Mouse (Mus musculus): ENCODE measurements around the gene Aldh1a1. TPM values are rescaled to one million over a fixed set of nuclear protein-coding genes. Genes with fewer than 3 reads are reported as not detected.
"Not testable (repeated sequence)": the region's sequence is repeated elsewhere in the genome, so short reads cannot be mapped to it uniquely, and the experiment has no call there.

Gene Aldh1a1
- polyA plus RNA-seq, 1 experiment from 2014 or later: 0.28 TPM

DNA sequence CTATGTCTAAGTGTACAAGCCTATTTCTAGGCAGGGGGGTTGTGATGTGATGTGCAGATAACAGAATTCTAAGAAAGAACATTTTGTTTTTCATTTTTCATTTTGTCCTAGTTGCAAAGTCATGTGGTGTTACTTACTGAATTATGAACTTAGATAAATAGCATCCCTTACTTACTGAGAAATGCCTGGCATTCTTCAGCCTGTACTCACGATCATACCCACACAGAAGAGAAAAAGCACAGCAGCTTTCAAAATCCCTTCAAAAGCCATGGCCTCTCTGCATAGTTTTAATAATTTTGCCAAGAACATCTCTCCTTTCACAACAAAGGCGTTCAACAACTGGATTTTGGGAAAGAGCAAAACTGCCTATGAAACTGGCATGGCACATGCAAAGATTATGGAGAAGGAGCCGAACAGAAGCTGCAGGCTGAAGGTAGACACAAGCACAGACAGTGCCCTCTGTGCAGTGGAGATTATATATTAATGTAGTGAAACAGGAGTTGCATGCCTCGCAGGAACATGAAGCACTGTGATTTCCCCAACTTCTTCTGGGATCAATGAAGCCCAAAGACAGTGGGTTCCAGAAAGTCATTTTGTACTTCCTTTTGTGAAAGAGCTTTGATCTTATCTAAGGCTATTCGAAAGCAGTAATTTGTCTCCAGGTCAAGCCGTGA lies 21.3 kb downstream of the Aldh1a1 start:
- no peak for ATAC-seq (ENCODE audit: low FRiP score, low read depth)
- Histone ChIP-seq H3K9me3 (no peaks in the 10 kb centered on the region), H3K27me3 (no peaks in the 10 kb centered on the region), H3K36me3 (no peaks in the 10 kb centered on the region), H3K27ac (replicated peaks) (no peak overlapping the region), H3K4me1 (no peaks in the 10 kb centered on the region), H3K4me3 (no peak overlapping the region), H3K4me2 (replicated peaks) (no peak overlapping the region), H3K9ac (replicated peaks) (no peak overlapping the region)
- 73% methylated on average over 6 of the region's 6 CpGs for WGBS

DNA sequence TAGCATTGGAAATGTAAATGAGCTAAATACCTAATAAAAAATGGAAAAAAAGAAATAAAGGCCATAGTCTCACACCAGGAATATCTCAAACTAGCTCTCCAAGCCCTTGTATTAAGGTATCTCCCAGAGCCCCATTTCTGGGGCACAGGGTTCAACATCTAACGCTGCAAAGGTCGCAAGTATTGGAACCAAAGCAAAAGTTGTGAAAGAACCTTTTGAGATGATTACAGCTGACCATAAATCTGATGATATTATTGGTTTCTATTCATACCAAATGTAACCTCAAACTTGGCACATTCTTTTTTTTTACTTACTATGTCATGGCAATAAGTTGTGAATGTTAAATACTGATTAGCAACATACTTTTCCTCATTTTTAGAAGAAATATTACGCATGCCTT lies 24.0 kb downstream of the Aldh1a1 start:
- no peak for ATAC-seq (ENCODE audit: low FRiP score, low read depth)
- H3K27me3 ChIP-seq: no peaks in the 10 kb centered on the region
- WGBS: 92% methylated on average over 3 of the region's 3 CpGs
- H3K9me3 ChIP-seq: no peaks in the 10 kb centered on the region
- H3K4me2 ChIP-seq (replicated peaks): no peak overlapping the region
- no peak overlapping the region for H3K9ac ChIP-seq (replicated peaks)
- H3K36me3 ChIP-seq: no peaks in the 10 kb centered on the region
- no peak overlapping the region for H3K4me3 ChIP-seq
- H3K27ac ChIP-seq (replicated peaks): no peak overlapping the region
- H3K4me1 ChIP-seq: no peaks in the 10 kb centered on the region

DNA sequence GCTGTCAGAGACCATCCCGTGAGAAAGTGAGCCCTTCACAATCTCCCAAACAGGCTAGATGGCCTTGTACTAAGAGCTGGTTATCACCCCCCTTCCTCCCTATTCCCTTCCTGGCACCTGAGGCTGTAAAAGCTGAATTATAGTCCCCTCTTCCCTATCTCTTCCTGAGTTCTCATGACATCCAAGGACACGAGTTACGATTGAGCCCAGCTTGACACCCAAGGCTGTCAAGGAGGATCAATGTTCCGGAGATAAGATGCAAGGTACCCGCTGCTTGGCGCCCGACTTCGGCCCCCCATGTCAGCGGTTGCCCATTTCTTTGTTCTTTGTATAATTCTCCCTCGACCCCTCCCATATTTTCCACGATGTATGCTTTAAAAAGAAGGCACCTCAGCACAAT lies 36.6 kb downstream of the Aldh1a1 start:
- not testable (repeated sequence) for H3K4me3 ChIP-seq; H3K4me2 ChIP-seq (replicated peaks); H3K9me3 ChIP-seq; H3K27ac ChIP-seq (replicated peaks); H3K9ac ChIP-seq (replicated peaks); ATAC-seq (ENCODE audit: low FRiP score, low read depth); H3K4me1 ChIP-seq; H3K36me3 ChIP-seq; H3K27me3 ChIP-seq
- WGBS: 91% methylated on average over 11 of the region's 11 CpGs

DNA sequence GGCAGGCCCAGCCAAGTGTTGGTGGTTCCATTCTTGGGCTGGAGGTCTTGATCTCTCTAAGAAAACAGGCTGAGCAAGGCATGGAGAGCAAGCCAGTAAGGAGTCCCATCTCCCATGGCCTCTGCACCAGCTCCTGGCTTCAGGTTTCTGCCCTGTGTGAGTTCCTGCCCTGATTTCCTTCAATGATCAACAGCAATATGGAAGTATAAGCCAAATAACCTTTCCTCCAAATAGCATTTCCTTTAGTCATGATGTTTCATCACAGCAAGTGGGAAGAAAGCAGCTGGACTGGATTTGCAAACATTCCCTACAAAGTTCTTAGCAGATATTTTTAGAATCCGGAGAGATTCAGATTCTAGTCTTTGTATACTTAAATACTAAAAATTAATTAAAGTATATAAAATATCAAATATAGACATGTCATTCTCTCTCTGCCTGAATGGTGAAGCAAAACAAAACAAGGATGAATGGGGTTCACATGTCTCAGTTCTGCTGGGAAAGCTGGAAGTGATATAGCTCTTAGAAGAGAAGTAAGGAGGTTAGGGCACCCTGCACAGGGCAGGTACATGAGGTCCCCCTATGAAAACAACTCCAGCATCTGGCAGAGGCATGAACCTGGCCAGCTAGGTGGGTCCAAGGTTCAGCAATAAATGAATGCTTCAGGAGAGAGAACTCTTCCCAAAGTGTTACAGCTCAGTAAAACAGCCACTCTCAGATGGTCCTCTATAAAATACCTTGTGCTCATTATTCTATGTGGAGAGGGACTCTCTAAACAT lies 37.6 kb downstream of the Aldh1a1 start:
- H3K4me3 ChIP-seq: no peak overlapping the region
- no peaks in the 10 kb centered on the region for H3K9me3 ChIP-seq
- no peak for ATAC-seq (ENCODE audit: low FRiP score, low read depth)
- no peaks in the 10 kb centered on the region for H3K4me1 ChIP-seq
- H3K4me2 ChIP-seq (replicated peaks): no peak overlapping the region
- no peak overlapping the region for H3K27ac ChIP-seq (replicated peaks)
- no peaks in the 10 kb centered on the region for H3K36me3 ChIP-seq
- H3K9ac ChIP-seq (replicated peaks): no peak overlapping the region
- WGBS: 90% methylated on average over 1 of the region's 1 CpGs
- no peaks in the 10 kb centered on the region for H3K27me3 ChIP-seq

DNA sequence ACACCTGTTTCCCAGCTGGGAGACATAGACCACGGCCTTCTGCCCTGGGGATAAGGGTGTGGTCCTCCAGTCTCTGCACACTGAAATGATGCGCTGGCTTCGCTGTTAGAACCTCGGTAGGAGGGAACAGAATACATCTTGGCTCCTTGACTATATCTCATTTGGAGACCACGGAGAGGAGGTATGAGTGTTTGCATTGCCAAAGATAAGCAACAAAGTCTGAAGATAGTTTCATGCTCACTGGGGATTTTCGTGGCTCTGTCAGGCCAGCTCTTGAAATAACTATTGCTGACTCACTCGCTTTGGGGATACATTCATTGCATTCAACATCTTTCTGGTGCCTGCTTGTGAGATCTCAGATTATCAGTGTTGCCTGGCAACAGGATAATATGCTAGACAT lies 44.0 kb downstream of the Aldh1a1 start:
- no peaks in the 10 kb centered on the region for H3K9me3 ChIP-seq
- H3K4me1 ChIP-seq: no peaks in the 10 kb centered on the region
- no peaks in the 10 kb centered on the region for H3K36me3 ChIP-seq
- WGBS: 80% methylated on average over 7 of the region's 7 CpGs
- no peak overlapping the region for H3K27ac ChIP-seq (replicated peaks)
- ATAC-seq (ENCODE audit: low FRiP score, low read depth): no peak
- H3K9ac ChIP-seq (replicated peaks): no peak overlapping the region
- H3K4me2 ChIP-seq (replicated peaks): no peak overlapping the region
- no peaks in the 10 kb centered on the region for H3K27me3 ChIP-seq
- no peak overlapping the region for H3K4me3 ChIP-seq

DNA sequence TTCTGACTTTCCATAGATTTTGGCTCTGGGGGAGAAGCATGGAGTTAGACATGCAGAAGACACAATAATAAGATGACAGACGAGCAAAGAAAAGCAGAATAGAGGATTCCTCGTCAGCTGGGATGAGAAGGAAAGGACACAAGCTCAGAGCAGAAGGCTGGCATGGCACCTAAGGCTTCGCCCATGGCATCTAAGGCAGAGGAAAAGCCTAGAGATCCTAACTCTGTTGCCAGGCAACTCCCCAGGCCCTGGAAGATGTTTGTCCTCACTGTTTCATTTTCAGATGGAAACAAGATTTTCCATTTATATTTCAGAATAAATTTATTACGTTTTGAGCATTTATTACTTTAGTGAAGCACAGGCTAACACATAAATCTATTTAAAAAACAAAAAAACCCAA lies 48.5 kb downstream of the Aldh1a1 start:
- H3K27me3 ChIP-seq: no peaks in the 10 kb centered on the region
- no peaks in the 10 kb centered on the region for H3K4me1 ChIP-seq
- WGBS: 67% methylated on average over 4 of the region's 4 CpGs
- H3K36me3 ChIP-seq: no peaks in the 10 kb centered on the region
- no peak overlapping the region for H3K27ac ChIP-seq (replicated peaks)
- H3K9ac ChIP-seq (replicated peaks): no peak overlapping the region
- no peak overlapping the region for H3K4me2 ChIP-seq (replicated peaks)
- no peaks in the 10 kb centered on the region for H3K9me3 ChIP-seq
- no peak overlapping the region for H3K4me3 ChIP-seq
- no peak for ATAC-seq (ENCODE audit: low FRiP score, low read depth)

DNA sequence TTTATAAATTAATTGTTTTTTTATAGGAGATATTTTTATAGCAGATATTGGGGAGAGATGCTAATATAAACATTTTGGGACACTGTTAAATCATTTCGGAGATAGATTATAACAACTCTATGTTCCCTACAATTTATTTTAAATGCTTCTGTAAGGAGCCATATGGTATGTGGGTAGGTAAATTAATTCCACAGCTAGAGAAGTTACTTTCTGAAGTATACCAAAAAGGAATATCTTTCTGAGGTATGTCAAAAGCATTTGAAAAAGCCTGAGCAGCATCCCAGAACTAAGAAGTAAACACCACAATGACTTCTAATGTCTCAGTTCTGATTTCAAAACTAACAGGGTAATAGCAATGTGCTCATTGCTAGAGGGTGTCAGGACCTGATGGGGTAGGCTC lies 49.4 kb downstream of the Aldh1a1 start:
- H3K9ac ChIP-seq (replicated peaks): no peak overlapping the region
- no peaks in the 10 kb centered on the region for H3K4me1 ChIP-seq
- no peak overlapping the region for H3K4me2 ChIP-seq (replicated peaks)
- H3K4me3 ChIP-seq: no peak overlapping the region
- H3K36me3 ChIP-seq: no peaks in the 10 kb centered on the region
- no peak for ATAC-seq (ENCODE audit: low FRiP score, low read depth)
- no peak overlapping the region for H3K27ac ChIP-seq (replicated peaks)
- no peaks in the 10 kb centered on the region for H3K9me3 ChIP-seq
- WGBS: 94% methylated on average over 1 of the region's 1 CpGs
- H3K27me3 ChIP-seq: no peaks in the 10 kb centered on the region

DNA sequence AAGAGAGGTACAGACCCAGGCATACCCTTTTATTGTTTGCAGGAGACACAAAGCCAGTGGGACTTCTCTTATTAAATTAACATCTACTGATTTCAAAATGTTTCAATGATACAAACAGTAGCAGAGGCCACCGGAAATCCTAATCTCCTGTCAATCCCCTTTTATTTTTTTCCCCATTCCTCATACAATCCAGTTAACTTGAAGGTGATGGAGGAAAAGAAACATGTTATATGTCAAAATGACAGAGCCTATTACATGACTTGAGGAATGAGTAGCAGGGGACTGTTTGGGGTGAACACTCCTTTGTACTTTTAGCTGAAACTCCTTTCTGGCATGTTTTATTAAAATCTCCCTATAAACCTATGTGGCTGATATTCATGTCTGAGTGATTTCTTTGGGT lies 51.3 kb downstream of the Aldh1a1 start:
- Histone ChIP-seq H3K4me2 (replicated peaks) (no peak overlapping the region), H3K27me3 (no peaks in the 10 kb centered on the region), H3K4me3 (no peak overlapping the region), H3K4me1 (no peaks in the 10 kb centered on the region), H3K27ac (replicated peaks) (no peak overlapping the region), H3K9ac (replicated peaks) (no peak overlapping the region), H3K9me3 (no peaks in the 10 kb centered on the region), H3K36me3 (no peaks in the 10 kb centered on the region)
- ATAC-seq (ENCODE audit: low FRiP score, low read depth): no peak
- 41% methylated on average over 1 of the region's 1 CpGs for WGBS

DNA sequence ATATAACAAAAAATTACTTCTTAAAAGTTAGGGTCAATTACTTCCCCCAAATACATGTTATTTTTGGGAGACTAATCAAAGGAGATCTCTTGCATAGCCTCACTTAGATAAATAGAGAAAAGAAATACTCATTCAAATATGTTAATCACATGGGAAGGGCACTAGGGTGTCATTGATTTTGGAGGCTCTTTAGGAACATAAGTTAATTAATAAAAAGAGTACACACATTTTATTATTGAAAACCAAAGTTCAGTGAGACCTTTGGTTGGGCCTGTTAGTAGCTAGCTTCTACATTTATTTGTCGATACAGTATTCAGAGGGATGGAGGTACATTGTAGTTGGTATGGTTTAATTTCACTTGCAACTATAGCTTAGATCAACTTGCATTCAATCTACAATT lies 52.4 kb downstream of the Aldh1a1 start:
- Histone ChIP-seq H3K4me2 (replicated peaks) (no peak overlapping the region), H3K9ac (replicated peaks) (no peak overlapping the region), H3K27me3 (no peaks in the 10 kb centered on the region), H3K9me3 (no peaks in the 10 kb centered on the region), H3K4me3 (no peak overlapping the region), H3K36me3 (no peaks in the 10 kb centered on the region), H3K4me1 (no peaks in the 10 kb centered on the region), H3K27ac (replicated peaks) (no peak overlapping the region)
- 95% methylated on average over 1 of the region's 1 CpGs for WGBS
- no peak for ATAC-seq (ENCODE audit: low FRiP score, low read depth)

DNA sequence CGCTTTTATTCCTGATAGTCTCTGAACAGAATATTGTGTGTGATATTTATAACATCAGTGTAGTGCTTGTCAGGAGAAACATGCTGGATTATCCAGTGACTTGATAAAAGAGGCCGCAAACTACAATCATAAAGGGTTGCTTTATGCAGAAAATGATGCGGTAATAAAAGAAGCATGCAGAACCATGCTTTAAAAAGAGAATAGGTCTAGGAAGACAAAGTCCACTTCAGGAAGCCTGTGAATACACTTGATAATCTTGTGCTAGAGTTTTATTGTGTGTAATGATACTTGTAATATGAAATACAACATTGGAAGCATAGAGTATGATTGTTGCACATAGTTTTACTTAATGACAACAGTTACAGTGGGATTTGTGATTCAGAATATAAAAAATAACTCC lies 54.5 kb downstream of the Aldh1a1 start:
- no peak overlapping the region for H3K4me2 ChIP-seq (replicated peaks)
- no peak overlapping the region for H3K27ac ChIP-seq (replicated peaks)
- H3K9me3 ChIP-seq: no peaks in the 10 kb centered on the region
- no peaks in the 10 kb centered on the region for H3K4me1 ChIP-seq
- H3K9ac ChIP-seq (replicated peaks): no peak overlapping the region
- H3K27me3 ChIP-seq: no peaks in the 10 kb centered on the region
- WGBS: 92% methylated on average over 3 of the region's 3 CpGs
- no peak overlapping the region for H3K4me3 ChIP-seq
- ATAC-seq (ENCODE audit: low FRiP score, low read depth): no peak
- H3K36me3 ChIP-seq: no peaks in the 10 kb centered on the region

DNA sequence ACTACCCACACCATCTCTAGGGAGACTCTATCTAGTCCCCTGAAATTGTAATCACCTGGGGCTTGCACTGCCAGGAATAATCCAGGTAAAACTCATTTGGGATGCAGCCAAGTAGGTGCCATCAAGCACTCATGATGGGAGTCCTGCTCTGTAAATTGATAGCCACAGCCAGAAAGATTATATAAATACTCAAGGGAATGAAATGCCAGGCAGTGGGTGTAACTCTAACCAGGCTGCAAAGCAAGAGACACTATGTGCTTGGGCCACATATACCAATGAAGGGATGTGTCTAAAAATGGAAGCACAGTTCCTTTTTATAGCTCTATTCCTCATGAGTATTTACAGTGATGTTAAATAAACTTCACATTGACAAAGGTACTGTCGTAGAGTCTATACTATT lies 56.9 kb downstream of the Aldh1a1 start:
- 96% methylated on average over 1 of the region's 1 CpGs for WGBS
- ATAC-seq (ENCODE audit: low FRiP score, low read depth): no peak
- no peak overlapping the region for H3K4me2 ChIP-seq (replicated peaks)
- H3K27me3 ChIP-seq: no peaks in the 10 kb centered on the region
- H3K9me3 ChIP-seq: no peaks in the 10 kb centered on the region
- no peak overlapping the region for H3K4me3 ChIP-seq
- H3K36me3 ChIP-seq: no peaks in the 10 kb centered on the region
- no peaks in the 10 kb centered on the region for H3K4me1 ChIP-seq
- no peak overlapping the region for H3K27ac ChIP-seq (replicated peaks)
- H3K9ac ChIP-seq (replicated peaks): no peak overlapping the region

DNA sequence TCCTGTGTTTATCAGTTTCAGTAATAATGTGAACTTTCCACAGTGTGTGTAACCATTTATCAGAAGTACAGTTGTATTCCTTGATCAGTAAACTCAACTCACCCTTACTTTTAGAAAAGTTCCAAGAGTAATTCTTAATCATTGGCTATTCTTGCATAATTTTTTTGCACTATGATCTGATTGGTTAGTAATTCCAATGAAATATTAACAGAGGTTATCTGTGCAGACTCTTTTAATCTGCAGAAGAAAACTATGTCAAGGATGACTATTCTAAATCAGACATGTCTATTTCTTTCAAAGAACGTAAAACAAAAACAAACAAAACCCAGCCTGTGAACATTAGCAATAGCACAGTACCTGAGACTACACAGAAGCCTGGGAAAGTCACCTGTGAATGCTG lies 62.9 kb downstream of the Aldh1a1 start:
- H3K9ac ChIP-seq (replicated peaks): no peak overlapping the region
- H3K4me1 ChIP-seq: no peaks in the 10 kb centered on the region
- no peaks in the 10 kb centered on the region for H3K27me3 ChIP-seq
- no peak overlapping the region for H3K4me2 ChIP-seq (replicated peaks)
- no peaks in the 10 kb centered on the region for H3K36me3 ChIP-seq
- no peak overlapping the region for H3K27ac ChIP-seq (replicated peaks)
- no peak overlapping the region for H3K4me3 ChIP-seq
- no peak for ATAC-seq (ENCODE audit: low FRiP score, low read depth)
- 88% methylated on average over 1 of the region's 1 CpGs for WGBS
- H3K9me3 ChIP-seq: no peaks in the 10 kb centered on the region

DNA sequence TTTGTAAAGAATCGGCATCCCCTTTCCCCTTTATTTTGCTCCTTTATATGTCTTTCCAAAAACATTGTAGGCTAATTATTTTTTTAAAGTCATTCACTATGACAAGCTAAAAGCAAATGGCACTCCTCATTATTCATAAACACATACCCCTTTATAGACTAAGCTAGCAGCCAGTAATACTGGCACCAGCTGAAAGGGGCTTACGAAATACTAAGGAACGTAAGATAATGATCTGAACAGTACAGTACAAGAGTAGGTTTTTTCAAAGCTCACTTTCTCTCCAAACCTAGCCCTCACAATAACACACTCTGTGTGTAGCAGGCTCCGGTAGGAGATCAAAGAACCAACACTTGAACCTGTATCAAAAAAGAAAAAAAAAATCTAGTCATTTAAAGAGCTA lies 64.7 kb downstream of the Aldh1a1 start:
- H3K9ac ChIP-seq (replicated peaks): no peak overlapping the region
- no peaks in the 10 kb centered on the region for H3K4me1 ChIP-seq
- 84% methylated on average over 4 of the region's 4 CpGs for WGBS
- no peak for ATAC-seq (ENCODE audit: low FRiP score, low read depth)
- H3K9me3 ChIP-seq: no peaks in the 10 kb centered on the region
- no peaks in the 10 kb centered on the region for H3K36me3 ChIP-seq
- no peak overlapping the region for H3K27ac ChIP-seq (replicated peaks)
- no peaks in the 10 kb centered on the region for H3K27me3 ChIP-seq
- H3K4me3 ChIP-seq: no peak overlapping the region
- no peak overlapping the region for H3K4me2 ChIP-seq (replicated peaks)

Data from midbrain, embryonic 12.5 days (tissue).